Mouse (Mus musculus): ENCODE measurements around the gene Bdh2.
A peak's percentile ranks its signal among the peaks of the same experiment; 100 is the strongest.

The Bdh2 gene

DNA sequence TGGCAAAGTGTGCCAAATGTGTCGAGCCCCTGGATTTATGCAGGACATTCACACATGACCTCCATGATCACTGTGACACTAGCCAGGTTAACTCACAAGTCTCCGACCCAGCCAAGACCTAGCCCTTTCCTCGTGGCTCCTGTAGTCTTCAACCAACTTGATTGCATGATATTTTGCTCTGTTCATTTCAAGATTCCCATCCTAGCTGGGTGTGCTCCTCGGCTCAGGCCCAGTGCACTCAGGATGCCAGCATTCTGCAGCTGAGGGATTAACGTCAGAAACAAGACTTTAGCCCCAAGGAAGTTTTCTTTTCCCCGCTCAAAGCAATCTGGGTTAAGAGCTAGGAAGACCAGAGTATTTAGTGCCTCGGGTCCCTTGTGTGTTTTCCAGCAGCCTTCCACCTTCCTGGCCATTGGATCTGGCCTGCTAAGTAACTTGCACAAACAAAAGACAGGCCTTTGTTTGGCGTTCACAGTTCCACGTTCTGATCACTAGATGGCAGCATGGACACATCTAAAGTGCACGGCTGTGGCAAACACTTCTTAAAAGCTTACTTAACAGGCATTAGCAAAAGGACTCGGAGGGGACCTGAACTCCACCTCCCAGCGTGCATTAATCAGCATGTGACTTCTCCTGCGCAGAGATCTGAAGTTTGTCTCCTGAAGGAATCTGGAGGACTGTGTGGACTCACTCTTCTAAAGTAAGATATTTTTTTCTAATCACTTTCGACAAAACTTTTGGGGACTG is at the start of gene Bdh2:
Gene Bdh2 (plus strand): TSS at position 553 of the 747 bp plus-strand sequence.
- Histone ChIP-seq H3K36me3 (ENCODE audit: insufficient read depth, low read length) (no peaks in the 10 kb centered on the region), H3K27me3 (ENCODE audit: insufficient read depth, low read length) (no peaks in the 10 kb centered on the region), H3K4me1 (replicated peaks; ENCODE audit: low read depth, low read length) (peaks cover 40% of the 10 kb centered on the region), H3K4me3 (replicated peaks; ENCODE audit: low read length) (peak within 1 kb of the TSS; percentile 4; the same call in 1 of the 2 replicates), H3K9me3 (ENCODE audit: low read length) (no peaks in the 10 kb centered on the region)
- TF ChIP-seq NANOG (IDR thresholded peaks at IDR 0.05; ENCODE audit: borderline replicate concordance, low read length) (no peak), CTCF (conservative IDR thresholded peaks at IDR 0.05; ENCODE audit: low read length) (peak; percentile 95)

DNA sequence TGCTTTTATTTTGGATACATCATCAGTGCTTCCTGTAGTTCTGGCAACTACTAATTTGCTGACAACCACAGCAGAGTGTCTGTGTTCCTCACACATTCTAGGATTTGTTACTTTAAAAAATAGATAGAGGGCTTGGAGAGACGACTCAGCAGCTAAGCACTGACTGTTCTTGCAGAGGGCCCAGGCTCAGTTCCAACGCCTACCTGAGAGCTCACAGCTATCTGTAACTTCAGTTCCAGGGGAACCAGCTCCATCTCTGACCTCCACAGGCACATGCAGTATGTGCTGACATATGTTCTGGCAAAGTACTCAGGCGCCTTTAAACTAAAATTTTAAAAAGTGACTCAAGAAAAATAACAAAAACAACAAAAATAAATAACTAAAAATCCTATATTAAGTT is 49.0 kb upstream of the Bdh2 start:
- Histone ChIP-seq H3K9me3 (ENCODE audit: low read length) (peaks cover 9% of the 10 kb centered on the region), H3K27me3 (ENCODE audit: insufficient read depth, low read length) (no peaks in the 10 kb centered on the region), H3K4me3 (replicated peaks; ENCODE audit: low read length) (no peak overlapping the region), H3K4me1 (replicated peaks; ENCODE audit: low read depth, low read length) (no peaks in the 10 kb centered on the region), H3K36me3 (ENCODE audit: insufficient read depth, low read length) (peaks cover 87% of the 10 kb centered on the region)
- no peak for TF ChIP-seq CTCF (conservative IDR thresholded peaks at IDR 0.05; ENCODE audit: low read length)
- no peak for TF ChIP-seq POU5F1 (IDR thresholded peaks at IDR 0.05; ENCODE audit: borderline replicate concordance, low read length)
- TF ChIP-seq NANOG (IDR thresholded peaks at IDR 0.05; ENCODE audit: borderline replicate concordance, low read length) = no peak

DNA sequence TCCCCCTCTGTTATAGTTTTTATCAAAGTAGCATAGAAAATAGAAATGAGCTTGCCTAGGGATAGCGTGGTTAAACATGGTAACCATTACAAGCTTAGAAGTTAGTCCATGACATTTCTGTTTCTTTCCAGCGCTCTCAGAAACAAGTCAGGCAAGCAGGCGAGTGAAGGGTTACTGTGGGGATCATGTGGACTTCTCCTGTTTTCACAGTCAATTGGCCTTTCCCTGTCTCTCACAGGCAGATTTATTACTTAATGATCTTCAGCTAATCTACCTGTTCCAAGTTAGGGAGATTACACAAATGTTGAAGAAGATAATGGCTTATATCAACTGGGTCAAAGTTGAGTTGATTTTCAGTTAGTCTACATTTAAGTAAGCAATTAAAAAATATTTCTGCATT is 48.6 kb upstream of the Bdh2 start:
- no peaks in the 10 kb centered on the region for H3K27me3 ChIP-seq (ENCODE audit: insufficient read depth, low read length)
- no peak overlapping the region for H3K4me3 ChIP-seq (replicated peaks; ENCODE audit: low read length)
- TF ChIP-seq NANOG (IDR thresholded peaks at IDR 0.05; ENCODE audit: borderline replicate concordance, low read length) = no peak
- peaks cover 91% of the 10 kb centered on the region for H3K36me3 ChIP-seq (ENCODE audit: insufficient read depth, low read length)
- no peaks in the 10 kb centered on the region for H3K4me1 ChIP-seq (replicated peaks; ENCODE audit: low read depth, low read length)
- peaks cover 9% of the 10 kb centered on the region for H3K9me3 ChIP-seq (ENCODE audit: low read length)

DNA sequence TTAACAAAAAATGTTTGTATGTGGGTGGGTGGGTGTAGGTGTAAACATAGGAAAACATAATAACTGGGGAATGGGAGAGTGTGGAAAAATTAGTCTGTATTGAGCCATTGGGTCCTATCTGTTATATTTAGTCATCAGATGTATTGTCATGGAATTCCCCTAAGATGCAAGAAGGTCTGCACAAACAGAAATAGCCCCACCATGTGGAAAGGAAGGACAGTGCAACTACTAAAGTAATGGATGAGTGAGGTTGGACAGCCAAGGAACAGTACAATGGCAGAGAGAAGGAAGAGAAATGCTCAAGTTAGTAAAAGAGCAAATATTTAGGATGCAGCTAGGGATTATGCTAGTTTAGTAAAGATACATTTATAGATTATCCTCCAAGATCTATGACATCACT is 35.3 kb upstream of the Bdh2 start:
- Histone ChIP-seq H3K4me1 (replicated peaks; ENCODE audit: low read depth, low read length) (0 out of 2 replicates have a peak, but pooled peaks cover 4% of the 10 kb centered on the region), H3K4me3 (replicated peaks; ENCODE audit: low read length) (no peak overlapping the region), H3K9me3 (ENCODE audit: low read length) (no peaks in the 10 kb centered on the region), H3K36me3 (ENCODE audit: insufficient read depth, low read length) (peaks cover 100% of the 10 kb centered on the region), H3K27me3 (ENCODE audit: insufficient read depth, low read length) (no peaks in the 10 kb centered on the region)
- TF ChIP-seq CTCF (conservative IDR thresholded peaks at IDR 0.05; ENCODE audit: low read length) = peak; percentile 46
- no peak for TF ChIP-seq NANOG (IDR thresholded peaks at IDR 0.05; ENCODE audit: borderline replicate concordance, low read length)

DNA sequence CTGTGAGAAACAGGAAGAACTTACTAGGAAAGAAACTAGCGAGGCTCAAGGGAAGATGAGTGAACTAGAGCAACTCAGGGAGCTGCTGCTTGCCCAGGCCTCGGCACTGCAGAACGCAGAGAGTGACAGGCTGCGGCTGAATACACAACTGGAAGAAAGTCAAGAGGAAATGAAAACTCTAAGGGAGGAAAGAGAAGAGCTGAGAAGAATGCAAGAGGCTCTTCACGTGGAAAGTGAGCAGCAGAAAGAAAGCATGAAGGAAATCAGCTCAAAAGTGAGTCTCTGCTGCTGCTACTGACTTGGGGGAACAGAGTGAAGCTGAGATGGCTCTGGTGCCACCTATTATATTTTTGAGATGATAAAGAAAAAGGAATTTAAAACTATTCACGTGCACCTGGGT is 34.2 kb upstream of the Bdh2 start:
- no peak for TF ChIP-seq CTCF (conservative IDR thresholded peaks at IDR 0.05; ENCODE audit: low read length)
- no peak overlapping the region for H3K4me3 ChIP-seq (replicated peaks; ENCODE audit: low read length)
- H3K36me3 ChIP-seq (ENCODE audit: insufficient read depth, low read length) = peaks cover 100% of the 10 kb centered on the region

DNA sequence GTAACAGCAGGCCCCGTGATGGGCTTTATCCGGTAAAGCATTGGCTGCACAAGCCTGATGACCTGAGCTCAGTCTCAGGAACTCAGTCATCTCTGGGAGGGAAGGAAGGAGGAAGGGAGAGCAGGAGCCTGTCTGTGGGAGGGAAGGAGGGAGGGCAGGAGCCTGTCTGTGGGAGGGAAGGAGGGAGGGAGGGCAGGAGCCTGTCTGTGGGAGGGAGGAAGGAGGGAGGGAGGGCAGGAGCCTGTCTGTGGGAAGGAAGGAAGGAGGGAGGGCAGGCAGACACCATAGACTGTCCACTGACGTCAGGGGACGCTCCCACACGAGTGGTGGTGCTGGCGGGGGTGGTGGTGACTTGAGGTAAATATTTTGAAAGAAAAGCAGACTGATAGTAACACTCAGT is 31.9 kb upstream of the Bdh2 start:
- Histone ChIP-seq H3K36me3 (ENCODE audit: insufficient read depth, low read length) (peaks cover 88% of the 10 kb centered on the region), H3K9me3 (ENCODE audit: low read length) (no peaks in the 10 kb centered on the region), H3K4me3 (replicated peaks; ENCODE audit: low read length) (no peak overlapping the region), H3K4me1 (replicated peaks; ENCODE audit: low read depth, low read length) (0 out of 2 replicates have a peak, but pooled peaks cover 4% of the 10 kb centered on the region), H3K27me3 (ENCODE audit: insufficient read depth, low read length) (no peaks in the 10 kb centered on the region)
- TF ChIP-seq NANOG (IDR thresholded peaks at IDR 0.05; ENCODE audit: borderline replicate concordance, low read length) (no peak), POU5F1 (IDR thresholded peaks at IDR 0.05; ENCODE audit: borderline replicate concordance, low read length) (no peak), CTCF (conservative IDR thresholded peaks at IDR 0.05; ENCODE audit: low read length) (no peak)

More for the DNA sequence above, 34.2 kb upstream of the Bdh2 start:
- Histone ChIP-seq H3K27me3 (ENCODE audit: insufficient read depth, low read length) (no peaks in the 10 kb centered on the region), H3K4me1 (replicated peaks; ENCODE audit: low read depth, low read length) (0 out of 2 replicates have a peak, but pooled peaks cover 4% of the 10 kb centered on the region), H3K9me3 (ENCODE audit: low read length) (no peaks in the 10 kb centered on the region)

DNA sequence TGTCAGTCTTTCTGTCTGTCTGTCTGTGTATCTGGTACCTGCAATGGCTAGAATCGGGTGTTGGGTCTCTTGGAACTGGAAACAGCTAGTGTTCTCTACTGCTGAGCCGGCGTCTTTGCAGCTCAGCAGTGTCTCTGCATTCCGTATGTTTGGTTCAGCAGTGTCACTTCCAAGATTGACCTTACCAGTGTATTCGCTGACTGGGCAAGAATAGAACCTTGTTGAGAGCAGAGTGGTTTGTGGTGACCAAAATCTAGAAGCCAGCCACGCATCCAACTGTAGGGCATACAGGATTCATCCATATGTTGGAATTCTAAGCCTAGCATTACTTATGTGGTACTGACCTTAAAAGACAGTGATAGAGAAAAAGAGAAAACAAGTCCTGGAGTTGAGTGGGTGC is 29.2 kb upstream of the Bdh2 start:
- TF ChIP-seq POU5F1 (IDR thresholded peaks at IDR 0.05; ENCODE audit: borderline replicate concordance, low read length) (no peak), NANOG (IDR thresholded peaks at IDR 0.05; ENCODE audit: borderline replicate concordance, low read length) (no peak), CTCF (conservative IDR thresholded peaks at IDR 0.05; ENCODE audit: low read length) (no peak)
- no peak overlapping the region for H3K4me3 ChIP-seq (replicated peaks; ENCODE audit: low read length)
- H3K4me1 ChIP-seq (replicated peaks; ENCODE audit: low read depth, low read length) = 0 out of 2 replicates have a peak, but pooled peaks cover 4% of the 10 kb centered on the region
- peaks cover 82% of the 10 kb centered on the region for H3K36me3 ChIP-seq (ENCODE audit: insufficient read depth, low read length)
- no peaks in the 10 kb centered on the region for H3K9me3 ChIP-seq (ENCODE audit: low read length)
- H3K27me3 ChIP-seq (ENCODE audit: insufficient read depth, low read length) = no peaks in the 10 kb centered on the region

DNA sequence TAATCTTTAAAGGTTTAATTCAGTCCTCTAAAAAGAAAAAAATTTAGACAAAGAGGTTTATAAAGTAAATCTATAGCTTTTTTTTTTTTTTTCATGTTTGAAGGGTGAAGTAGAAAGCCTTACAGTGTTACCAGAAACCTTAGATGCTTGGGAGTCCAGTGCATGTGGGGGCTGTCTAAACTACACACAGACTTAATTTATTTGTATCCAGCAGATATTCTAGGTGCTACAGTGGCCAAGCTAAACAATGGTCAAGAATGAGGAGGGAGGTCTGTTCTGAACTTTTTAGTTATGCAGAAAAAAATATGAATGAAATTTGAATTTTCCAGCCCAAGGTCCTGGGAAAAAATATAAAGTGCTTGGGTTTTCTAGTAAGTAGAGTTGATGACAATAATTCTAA is 26.2 kb upstream of the Bdh2 start:
- TF ChIP-seq POU5F1 (IDR thresholded peaks at IDR 0.05; ENCODE audit: borderline replicate concordance, low read length) (no peak), NANOG (IDR thresholded peaks at IDR 0.05; ENCODE audit: borderline replicate concordance, low read length) (no peak), CTCF (conservative IDR thresholded peaks at IDR 0.05; ENCODE audit: low read length) (no peak)
- Histone ChIP-seq H3K27me3 (ENCODE audit: insufficient read depth, low read length) (no peaks in the 10 kb centered on the region), H3K4me3 (replicated peaks; ENCODE audit: low read length) (no peak overlapping the region), H3K4me1 (replicated peaks; ENCODE audit: low read depth, low read length) (0 out of 2 replicates have a peak, but pooled peaks cover 4% of the 10 kb centered on the region), H3K9me3 (ENCODE audit: low read length) (no peaks in the 10 kb centered on the region), H3K36me3 (ENCODE audit: insufficient read depth, low read length) (peaks cover 82% of the 10 kb centered on the region)

DNA sequence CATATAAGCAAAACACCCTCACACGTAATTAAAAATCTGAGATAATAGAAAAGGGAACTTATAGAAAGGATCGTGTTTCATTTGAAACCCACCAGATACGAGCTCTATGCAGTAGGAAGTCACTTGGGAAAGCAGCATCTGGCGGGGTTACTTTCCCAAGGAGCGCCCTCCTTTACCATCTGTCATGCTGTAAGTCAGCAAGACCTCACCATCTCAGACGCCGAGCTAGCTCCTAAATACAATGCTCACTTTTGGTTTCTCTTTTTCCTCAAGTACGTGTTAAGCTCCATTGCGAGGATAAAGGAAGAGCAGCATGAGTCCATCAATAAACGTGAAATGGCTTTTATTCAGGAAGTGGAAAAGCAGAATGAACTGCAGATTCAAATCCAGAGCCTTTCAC is 22.1 kb upstream of the Bdh2 start:
- Histone ChIP-seq H3K36me3 (ENCODE audit: insufficient read depth, low read length) (peaks cover 91% of the 10 kb centered on the region), H3K9me3 (ENCODE audit: low read length) (no peaks in the 10 kb centered on the region), H3K27me3 (ENCODE audit: insufficient read depth, low read length) (no peaks in the 10 kb centered on the region), H3K4me3 (replicated peaks; ENCODE audit: low read length) (no peak overlapping the region), H3K4me1 (replicated peaks; ENCODE audit: low read depth, low read length) (no peaks in the 10 kb centered on the region)
- no peak for TF ChIP-seq POU5F1 (IDR thresholded peaks at IDR 0.05; ENCODE audit: borderline replicate concordance, low read length)
- no peak for TF ChIP-seq CTCF (conservative IDR thresholded peaks at IDR 0.05; ENCODE audit: low read length)
- no peak for TF ChIP-seq NANOG (IDR thresholded peaks at IDR 0.05; ENCODE audit: borderline replicate concordance, low read length)

All from E14TG2a.4 (cell line).